Mouse (Mus musculus): ENCODE results near the gene Pde4b.
A peak's percentile ranks its signal among the peaks of the same experiment; 100 is the strongest.

The Pde4b gene

GRCm38 (mm10) chr4:102507753-102508152, 420.4 kb downstream of the Pde4b start:
- DNase-seq (ENCODE audit: low spot score) = no peak

- DNase-seq (ENCODE audit: low spot score) = no peak
These were observed 422.7 kb downstream of the Pde4b start for GRCm38 (mm10) chr4:102510061-102510460.

- DNase-seq (ENCODE audit: low spot score) = peak; percentile 81
These were observed 423.6 kb downstream of the Pde4b start for GRCm38 (mm10) chr4:102510939-102511391.

- peak; percentile 44 for DNase-seq (ENCODE audit: low spot score)
These were observed 424.2 kb downstream of the Pde4b start for GRCm38 (mm10) chr4:102511511-102511910.

- no peak for DNase-seq (ENCODE audit: low spot score)
These were observed 425.6 kb downstream of the Pde4b start for GRCm38 (mm10) chr4:102512940-102513339.

- DNase-seq (ENCODE audit: low spot score) = no peak
These were observed 426.2 kb downstream of the Pde4b start for GRCm38 (mm10) chr4:102513514-102513913.

GRCm38 (mm10) chr4:102514972-102515835, 427.9 kb downstream of the Pde4b start:
- no peak for DNase-seq (ENCODE audit: low spot score)

GRCm38 (mm10) chr4:102516395-102516794, 429.1 kb downstream of the Pde4b start:
- DNase-seq (ENCODE audit: low spot score) = no peak

GRCm38 (mm10) chr4:102516982-102517630, 429.8 kb downstream of the Pde4b start:
- no peak for DNase-seq (ENCODE audit: low spot score)

- no peak for DNase-seq (ENCODE audit: low spot score)
These were observed 430.3 kb downstream of the Pde4b start for GRCm38 (mm10) chr4:102517653-102518052.

- no peak for DNase-seq (ENCODE audit: low spot score)
These were observed 431.0 kb downstream of the Pde4b start for GRCm38 (mm10) chr4:102518341-102518740.

- no peak for DNase-seq (ENCODE audit: low spot score)
These were observed 433.4 kb downstream of the Pde4b start for GRCm38 (mm10) chr4:102520669-102521261.

GRCm38 (mm10) chr4:102521434-102521833, 434.1 kb downstream of the Pde4b start:
- no peak for DNase-seq (ENCODE audit: low spot score)

GRCm38 (mm10) chr4:102527361-102527760, 440.0 kb downstream of the Pde4b start:
- DNase-seq (ENCODE audit: low spot score) = no peak

GRCm38 (mm10) chr4:102530797-102531196, 443.5 kb downstream of the Pde4b start:
- no peak for DNase-seq (ENCODE audit: low spot score)

GRCm38 (mm10) chr4:102531729-102532128, 444.4 kb downstream of the Pde4b start:
- no peak for DNase-seq (ENCODE audit: low spot score)

GRCm38 (mm10) chr4:102533183-102534048, 446.1 kb downstream of the Pde4b start:
- DNase-seq (ENCODE audit: low spot score) = no peak

- no peak for DNase-seq (ENCODE audit: low spot score)
These were observed 446.8 kb downstream of the Pde4b start for GRCm38 (mm10) chr4:102534049-102534730.

GRCm38 (mm10) chr4:102535886-102536285, 448.5 kb downstream of the Pde4b start:
- no peak for DNase-seq (ENCODE audit: low spot score)

- no peak for DNase-seq (ENCODE audit: low spot score)
These were observed 450.9 kb downstream of the Pde4b start for GRCm38 (mm10) chr4:102538266-102538665.

GRCm38 (mm10) chr4:102538793-102539192, 451.4 kb downstream of the Pde4b start:
- DNase-seq (ENCODE audit: low spot score) = no peak
